Mouse (Mus musculus): ENCODE measurements around the gene Hc.

Hc gene

DNA sequence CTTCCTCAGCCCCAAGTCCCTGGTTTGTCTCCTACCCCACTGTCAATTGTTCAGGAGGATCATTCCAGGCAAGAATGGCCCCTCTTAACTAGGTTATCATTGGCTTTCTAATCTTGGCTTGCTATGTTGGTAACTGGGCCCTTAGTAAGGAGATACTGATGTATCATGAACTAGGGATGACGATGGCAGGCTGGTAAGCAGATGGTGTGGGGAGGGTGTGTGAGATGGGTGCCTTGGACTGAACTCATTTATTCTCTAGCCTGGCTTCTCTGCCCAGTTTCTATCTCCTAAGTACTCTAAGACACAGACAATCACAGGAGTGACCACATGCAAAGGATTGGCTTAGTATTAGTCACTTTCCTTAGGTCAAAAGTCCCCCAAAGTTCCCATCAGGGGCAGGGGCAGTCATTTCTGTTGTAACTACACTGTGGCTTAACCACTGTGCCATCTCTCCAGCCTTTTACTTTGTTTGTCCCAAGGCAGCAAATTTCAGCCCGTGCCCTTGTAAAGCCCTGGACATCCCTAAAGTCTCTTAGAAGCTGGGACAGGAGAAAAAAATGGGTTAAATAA lies 107.6 kb downstream of the Hc start:
- DNase-seq (ENCODE audit: extremely low spot score): no peak

DNA sequence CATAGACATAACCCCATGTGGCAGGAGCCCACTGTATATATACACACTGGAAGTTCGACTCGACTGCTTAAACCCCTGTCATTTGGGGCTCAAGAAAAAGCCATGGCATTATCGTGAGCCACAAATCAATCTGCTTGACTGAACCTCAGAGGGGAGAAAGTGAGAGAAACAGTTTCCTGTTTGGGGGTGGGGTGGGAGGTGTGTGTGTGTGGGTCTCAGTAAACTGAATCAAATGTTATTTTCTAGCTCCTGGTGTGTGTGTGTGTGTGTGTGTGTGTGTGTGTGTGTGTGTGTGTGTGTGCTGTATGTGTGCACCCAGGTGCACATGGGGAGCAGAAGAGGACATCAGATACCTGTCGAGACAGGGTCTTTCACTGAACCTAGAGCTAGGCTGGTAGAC lies 108.2 kb downstream of the Hc start:
- no peak for DNase-seq (ENCODE audit: extremely low spot score)

DNA sequence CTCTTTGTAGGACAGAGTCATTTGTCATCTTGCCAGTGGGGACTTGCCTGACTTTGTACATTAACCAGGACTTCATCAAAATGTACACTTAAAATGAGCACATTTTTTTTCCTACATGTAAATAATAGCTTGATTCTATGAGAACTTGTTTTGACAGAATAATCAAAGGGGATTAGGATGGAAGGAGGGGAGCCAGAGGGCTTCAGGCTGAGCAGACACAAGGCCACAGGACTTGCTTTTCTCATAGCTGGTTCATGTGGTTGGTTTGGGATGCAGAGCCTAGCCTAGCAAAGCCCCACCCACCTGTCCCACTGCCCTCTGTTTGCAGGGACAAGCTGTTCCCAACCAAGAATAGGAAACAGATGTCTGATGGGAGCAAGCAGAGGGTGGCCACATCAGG lies 109.8 kb downstream of the Hc start:
- no peak for DNase-seq (ENCODE audit: extremely low spot score)

DNA sequence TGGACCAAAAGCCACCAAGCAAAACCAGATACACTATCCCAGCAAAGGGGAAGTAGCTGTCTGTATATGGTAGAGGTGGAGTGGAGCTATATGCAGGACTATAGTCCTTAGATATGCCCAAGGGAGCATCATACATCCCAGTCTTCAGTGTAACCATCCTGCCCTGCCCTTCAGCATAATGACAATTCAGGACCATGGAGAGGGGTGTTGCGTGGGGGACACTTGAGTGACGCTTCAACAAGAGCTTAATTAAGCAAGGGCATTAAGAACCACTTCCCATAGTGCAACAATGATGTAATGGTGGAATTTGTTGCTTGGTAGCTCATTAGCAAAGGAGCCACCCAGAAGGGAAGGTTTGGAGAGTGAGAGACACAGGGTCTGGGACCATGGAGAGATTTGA lies 112.6 kb downstream of the Hc start:
- no peak for DNase-seq (ENCODE audit: extremely low spot score)

DNA sequence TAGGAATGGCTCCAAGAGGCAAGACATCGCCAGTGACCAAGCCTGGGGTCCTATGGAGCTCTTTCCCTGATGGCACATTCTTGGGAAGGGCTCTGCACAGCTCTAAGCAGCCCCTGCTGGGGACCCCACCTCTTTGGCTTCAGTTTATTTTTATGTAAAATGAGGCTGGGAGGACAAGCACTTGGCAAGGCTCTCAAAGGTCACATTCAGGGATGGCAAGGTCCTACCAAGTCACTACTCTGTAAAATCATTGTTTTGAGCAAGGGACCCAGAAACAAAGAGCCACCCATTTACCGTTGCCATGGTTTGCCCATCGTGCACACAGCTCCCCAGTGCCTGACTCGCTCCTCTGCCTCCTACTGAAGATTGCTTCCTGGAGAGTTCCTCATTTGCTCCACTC lies 115.2 kb downstream of the Hc start:
- no peak for DNase-seq (ENCODE audit: extremely low spot score)

DNA sequence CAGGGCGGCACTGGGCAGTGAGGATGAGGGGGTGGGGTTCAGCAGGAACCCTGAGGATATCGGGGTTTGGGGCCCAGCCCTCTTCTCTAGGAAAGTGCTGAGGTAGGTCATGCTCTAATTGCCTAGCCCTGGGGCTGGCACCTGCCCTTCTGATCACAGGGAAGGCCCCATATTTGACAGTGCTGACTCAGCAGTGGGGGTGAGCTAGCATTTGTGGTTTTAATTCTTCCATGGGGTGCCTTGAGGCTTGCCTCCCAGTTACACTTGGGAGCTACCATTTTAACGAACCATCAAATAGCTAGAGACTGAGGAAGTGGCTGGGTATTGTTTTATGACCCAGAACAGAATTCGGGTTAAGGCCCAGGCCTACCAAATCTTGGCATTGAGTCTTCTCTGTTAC lies 115.7 kb downstream of the Hc start:
- DNase-seq (ENCODE audit: extremely low spot score): no peak

DNA sequence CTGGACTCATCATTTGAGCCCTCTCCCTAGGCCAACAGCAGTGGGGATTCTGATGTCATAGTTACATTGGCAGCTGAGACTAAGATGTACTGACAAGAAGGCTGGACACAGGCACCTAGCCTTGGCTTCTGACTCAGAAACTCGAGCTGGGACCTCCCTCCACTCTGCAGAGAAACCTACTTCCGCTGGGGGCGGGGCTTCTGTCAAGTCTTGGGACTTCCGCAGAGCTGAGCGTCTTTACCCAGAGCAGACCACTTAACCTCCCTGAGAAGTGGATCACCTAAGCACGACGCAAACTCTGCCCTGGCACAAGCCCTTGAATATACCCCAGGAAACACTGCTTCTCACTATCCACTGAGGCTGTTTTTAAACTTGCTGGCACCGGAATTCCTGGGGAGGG lies 116.5 kb downstream of the Hc start:
- DNase-seq (ENCODE audit: extremely low spot score): peak; percentile 15

DNA sequence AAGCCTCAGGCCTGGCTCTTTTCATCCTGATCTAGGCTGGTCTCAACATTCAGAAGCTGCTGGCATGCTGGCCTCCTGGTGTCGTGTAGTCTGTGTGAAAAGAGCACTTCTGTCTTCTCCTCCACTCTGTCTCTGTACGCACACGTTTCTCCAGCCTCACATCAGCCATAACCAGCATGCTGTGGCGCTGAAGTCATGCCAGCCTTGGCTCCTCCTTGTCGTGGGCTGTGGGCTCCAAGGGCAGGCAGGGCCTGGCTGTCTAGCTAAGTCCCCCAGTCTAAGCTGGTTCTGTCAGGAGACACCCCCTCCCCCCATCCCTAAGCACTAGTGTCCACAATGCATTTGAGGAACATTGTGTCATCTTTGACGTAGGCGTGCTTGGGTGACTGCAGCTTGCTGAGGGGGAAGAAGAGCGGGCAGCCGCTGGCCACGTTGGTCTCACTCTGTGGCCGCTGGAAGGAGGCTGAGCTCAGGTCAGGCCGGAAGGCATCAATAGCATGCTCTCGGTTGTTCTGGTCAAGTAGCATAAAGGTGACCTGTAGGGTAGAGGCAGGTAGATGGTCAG lies 117.6 kb downstream of the Hc start:
- DNase-seq (ENCODE audit: extremely low spot score): no peak

DNA sequence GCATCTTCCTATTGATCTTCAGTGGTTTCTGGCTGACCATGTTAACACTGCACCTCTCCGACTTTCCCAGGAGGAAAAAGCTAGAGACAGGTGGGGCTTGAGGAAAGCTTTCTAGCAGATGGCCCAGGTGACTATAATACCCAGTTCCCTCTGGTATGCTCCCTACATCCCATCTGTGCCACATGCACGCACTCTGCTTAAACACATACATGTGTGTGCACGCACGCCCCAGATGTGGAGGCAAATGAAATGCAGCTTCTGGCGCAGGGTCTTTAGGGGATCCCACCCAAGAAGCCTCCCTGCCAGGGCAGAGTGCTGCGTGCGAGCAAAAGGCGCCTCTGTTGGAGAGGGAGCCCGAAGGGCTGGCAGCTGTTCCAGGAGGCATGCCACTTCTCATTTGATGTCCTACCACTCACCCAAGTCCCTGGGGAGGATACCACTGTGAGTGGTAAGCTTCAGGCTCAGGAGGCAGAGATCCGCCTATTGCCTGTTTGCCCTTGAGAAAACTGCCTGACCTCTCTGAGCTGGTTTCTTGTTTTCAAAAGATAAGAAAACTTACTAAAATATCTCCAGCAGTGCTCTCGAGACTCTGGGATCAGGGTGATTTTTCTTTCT lies 120.1 kb downstream of the Hc start:
- no peak for DNase-seq (ENCODE audit: extremely low spot score)

DNA sequence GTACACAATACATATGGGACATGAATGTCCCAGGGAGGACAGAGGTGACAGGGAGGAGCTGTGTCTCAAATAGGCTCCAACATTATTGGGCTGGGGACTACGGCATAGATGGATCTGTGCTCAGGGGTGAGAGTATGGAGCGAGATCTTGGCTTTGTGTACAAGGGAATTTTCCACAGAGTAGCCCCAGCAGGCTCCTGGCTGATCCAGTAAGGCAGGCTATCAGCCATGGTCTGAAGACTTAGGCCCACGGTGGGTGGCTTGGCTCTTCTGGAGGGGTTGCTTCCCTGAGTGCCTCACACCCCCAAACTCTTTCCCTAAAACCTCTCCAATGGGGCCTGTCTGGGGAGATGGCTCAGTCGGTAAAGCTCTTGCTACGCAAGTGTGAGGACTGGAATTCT lies 121.0 kb downstream of the Hc start:
- no peak for DNase-seq (ENCODE audit: extremely low spot score)

DNA sequence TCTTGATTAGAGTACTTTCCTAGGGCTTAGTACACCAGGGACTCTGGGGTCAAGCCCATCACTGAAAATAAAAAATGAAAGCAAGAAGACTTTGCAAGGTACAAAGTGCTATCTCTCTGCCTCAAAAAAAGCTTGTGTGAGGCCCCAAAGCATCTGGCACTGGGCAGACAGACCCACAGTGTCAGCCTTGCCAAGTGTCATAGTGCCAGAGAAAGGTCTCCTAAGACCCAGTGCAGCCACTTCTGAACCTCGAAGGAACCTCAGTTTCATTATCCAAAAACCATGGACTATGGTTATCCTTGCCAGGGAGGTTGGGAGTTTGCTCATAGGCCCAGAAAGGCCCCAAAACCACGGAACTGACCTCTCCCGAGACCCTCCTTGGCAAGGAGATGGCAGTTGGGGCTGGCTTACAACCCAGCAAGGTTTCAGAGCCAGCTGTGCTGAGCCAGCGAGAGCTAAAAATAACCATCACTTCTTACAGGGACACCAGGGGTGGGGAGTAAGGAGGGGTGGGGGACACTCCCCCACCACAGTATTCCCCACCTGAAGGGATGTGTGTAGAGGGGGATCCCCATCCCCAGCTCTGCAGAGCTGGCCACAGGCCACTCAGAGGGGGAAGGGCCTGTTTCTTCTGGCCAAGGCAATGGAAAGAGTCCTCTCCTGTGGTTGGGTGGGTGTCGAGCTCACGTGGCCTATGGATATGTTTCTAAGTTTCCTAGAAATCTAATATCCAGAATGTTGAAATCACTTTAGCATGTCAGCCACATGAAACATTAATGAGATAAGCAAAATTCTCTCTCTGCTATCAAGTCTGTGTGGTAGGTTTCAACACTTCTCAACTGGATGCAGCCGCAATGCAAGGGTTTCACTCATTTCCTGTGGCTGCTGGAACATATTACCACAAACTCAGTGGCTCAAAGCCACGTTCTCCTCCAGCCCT lies 122.7 kb downstream of the Hc start:
- DNase-seq (ENCODE audit: extremely low spot score): no peak

DNA sequence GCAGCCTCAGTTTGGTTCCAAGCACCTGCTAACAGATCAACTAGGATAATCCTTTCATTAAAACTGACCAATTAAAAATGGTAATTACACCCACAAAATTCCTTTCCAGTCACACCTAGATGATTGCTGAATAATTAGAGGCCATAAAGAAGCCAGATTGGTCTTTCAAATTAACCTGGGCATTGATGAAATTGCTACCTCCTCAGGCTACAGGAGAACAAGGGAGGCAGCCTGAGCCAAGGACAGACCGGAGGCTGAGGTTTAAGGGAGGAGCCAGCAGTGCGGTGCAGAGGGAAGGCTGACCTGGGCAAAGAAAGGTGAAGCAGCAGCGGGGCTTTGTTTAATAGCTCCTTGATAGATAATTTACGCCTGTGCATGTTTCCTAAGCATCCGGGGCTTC lies 123.8 kb downstream of the Hc start:
- DNase-seq (ENCODE audit: extremely low spot score): no peak
